Mouse (Mus musculus) left cerebral cortex, postnatal 25 days (tissue): Measurements from ENCODE around the gene Pla2g6. TPM values are rescaled to one million over a fixed set of nuclear protein-coding genes. Genes with fewer than 3 reads are reported as not detected.

Source experiments
- DNase-seq, 2 experiments: peaks; one replicate each; pipeline ENCODE4 v3.0.0; 2022; ENCODE audit warnings: low spot score in 2 of 2, mixed read lengths in 1 of 2
- intact Hi-C: fragments of 180-260 bp; cut with DNase I; formaldehyde crosslinking; loops from one replicate; pipeline ENCODE4 v1.15.1; 2025
- total RNA-seq, 2 experiments: library from RNA; stranded (reverse); gene quantifications; 2 replicates each; pipeline ENCODE4 v1.2.3; 2021

Pla2g6 gene
- total RNA-seq, 2 experiments from 2014 or later, result 20.6 to 22.4 TPM

- no peak for DNase-seq
- intact Hi-C loops, result no loop called here
Measured at GRCm38 (mm10) chr15:79326264-79326663, 1.9 kb downstream of the Pla2g6 start.

- DNase-seq, result no peak
- intact Hi-C loops, result no loop called here
Measured at GRCm38 (mm10) chr15:79325742-79326141, 2.4 kb downstream of the Pla2g6 start.

GRCm38 (mm10) chr15:79324373-79324772 is 3.8 kb downstream of the Pla2g6 start:
- intact Hi-C loops, result no loop called here
- no peak for DNase-seq

- DNase-seq, result no peak
- intact Hi-C loops, result no loop called here
Measured at GRCm38 (mm10) chr15:79323791-79324155, 4.4 kb downstream of the Pla2g6 start.

- DNase-seq, result peak in 1 of 2 experiments; percentile 20
- intact Hi-C loops, result no loop called here
Measured at GRCm38 (mm10) chr15:79322991-79323790, 5.0 kb downstream of the Pla2g6 start.

DNA sequence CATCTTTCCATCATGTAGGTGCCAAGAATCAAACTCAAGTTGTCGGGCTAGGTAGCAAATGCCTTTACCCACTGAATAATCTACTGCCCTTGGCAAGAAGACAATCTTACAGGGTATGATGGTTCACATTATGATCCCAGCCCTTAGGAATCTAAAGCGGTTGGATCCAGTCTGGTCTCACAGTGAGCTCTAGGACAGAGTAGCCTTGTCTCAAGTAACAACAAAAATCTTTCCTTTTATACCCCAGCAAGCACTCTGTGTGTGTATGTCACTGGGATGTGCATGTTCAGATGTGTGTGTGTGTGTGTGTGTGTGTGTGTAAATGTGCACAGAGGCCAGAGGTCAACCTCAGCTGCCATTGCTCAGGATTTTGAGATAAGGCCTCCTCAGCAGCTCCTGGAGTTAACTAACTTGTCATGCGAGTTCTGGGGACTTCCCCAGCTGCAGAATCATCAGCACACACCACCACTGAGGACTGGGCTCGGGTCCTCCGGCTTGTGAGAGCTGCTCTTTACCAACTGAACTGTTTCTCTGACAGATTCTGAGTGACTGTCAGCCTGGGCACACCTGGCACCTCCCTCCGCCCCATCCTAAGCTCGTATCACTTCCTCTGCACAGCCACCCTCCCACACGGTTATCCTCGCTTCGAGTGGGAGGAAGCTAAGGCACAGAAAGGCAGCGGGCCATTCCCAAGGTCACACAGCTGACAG is 5.8 kb downstream of the Pla2g6 start:
- intact Hi-C loops, result no loop called here
- no peak for DNase-seq

GRCm38 (mm10) chr15:79321733-79322190 is 6.4 kb downstream of the Pla2g6 start:
- no peak for DNase-seq
- intact Hi-C loops, result no loop called here

DNA sequence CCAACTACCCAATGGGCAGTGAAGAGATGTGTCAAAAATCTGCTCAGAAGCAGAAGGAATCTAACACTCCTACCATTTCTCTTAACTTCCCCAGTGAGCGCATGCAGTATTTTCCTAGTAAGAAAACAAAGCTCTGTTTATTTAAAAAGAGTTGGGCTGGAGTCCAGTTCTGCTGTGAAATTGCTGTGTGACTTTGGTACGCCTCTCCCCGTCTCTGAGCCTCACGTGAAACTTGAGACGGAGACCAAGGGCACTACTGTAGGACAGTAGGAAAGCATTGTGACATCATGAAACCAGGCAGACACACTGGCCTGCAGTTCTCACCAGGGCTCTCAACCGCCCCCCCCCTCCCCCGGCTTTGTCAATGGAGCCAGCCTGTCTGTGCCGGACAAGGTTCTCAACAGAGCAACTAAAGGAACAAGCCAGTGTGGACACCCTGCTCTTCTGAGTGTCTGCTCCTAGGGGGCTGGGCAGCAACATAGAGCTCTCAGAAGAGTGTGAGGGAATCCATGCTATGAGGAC is 14.3 kb downstream of the Pla2g6 start:
- intact Hi-C loops, result no loop called here
- DNase-seq, result no peak

DNA sequence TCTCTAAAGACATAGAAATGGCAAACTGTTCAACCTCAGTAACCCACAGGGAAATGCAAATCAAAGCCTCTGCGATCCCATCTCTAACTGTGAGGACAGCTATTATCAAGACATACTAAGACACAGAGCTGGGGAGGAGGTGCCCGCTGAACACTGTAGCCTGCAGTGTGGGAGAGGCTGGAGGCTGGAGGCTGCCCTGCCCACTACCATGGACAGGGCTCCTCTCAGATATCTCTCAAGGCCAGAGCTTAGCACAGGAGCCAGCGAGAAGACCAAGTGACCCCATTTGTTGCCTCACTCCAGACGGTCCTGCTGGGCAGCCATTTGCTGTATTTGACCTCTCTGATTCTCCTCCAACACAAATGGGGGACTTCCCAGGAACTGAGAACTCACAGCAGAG is 20.3 kb downstream of the Pla2g6 start:
- intact Hi-C loops, result no loop called here
- no peak for DNase-seq

- intact Hi-C loops, result no loop called here
- DNase-seq, result no peak
Measured at GRCm38 (mm10) chr15:79306043-79306637, 22.1 kb downstream of the Pla2g6 start.

GRCm38 (mm10) chr15:79304832-79305231 is 23.4 kb downstream of the Pla2g6 start:
- intact Hi-C loops, result no loop called here
- no peak for DNase-seq

GRCm38 (mm10) chr15:79303725-79304124 is 24.5 kb downstream of the Pla2g6 start:
- intact Hi-C loops, result no loop called here
- no peak for DNase-seq

DNA sequence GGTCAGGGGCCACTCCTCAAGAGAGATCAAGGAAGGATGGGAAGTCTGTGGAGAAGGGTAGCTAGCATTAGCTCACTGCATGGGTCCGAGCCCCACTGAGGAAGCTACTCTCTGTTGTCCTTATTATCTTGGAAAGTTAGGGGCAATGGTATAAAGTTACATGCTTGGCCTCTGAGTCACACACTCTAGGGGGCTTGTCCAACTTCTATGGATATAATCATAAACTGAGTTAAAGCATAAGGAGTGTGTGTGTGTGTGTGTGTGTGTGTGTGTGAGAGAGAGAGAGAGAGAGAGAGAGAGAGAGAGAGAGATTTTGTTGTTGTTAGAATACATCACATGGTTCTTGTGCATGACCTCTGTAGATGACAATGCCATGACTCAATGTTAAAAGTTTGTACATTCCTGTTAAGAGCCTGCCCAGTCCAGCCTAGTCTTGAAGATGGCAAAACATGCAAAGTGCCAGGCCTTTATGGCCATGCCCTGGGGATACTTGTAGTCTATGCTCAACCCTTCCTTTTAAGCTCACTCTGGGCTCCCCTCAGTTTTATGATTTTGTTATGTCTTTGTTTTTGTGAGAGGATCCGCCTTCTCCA is 28.5 kb downstream of the Pla2g6 start:
- no peak for DNase-seq
- intact Hi-C loops, result no loop called here

GRCm38 (mm10) chr15:79298553-79298952 is 29.6 kb downstream of the Pla2g6 start:
- intact Hi-C loops, result no loop called here

DNA sequence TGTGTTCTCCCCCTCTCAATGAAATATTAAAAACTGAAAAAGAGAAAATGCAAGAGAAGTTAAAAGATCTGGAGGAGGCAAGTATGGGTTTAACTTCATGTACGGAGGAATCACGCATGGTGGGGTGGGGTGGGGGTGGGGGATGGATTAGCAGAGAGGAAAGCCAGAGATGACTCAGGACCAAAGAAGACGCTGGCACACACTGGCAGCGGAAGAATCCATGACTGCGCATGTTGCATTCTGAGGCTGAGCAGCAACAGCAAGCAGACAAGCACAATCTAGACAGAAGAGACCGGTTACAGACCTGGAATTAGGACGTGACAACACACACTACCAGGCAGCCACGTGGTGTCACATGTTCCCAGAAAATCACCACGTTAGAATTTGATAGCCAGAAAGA is 35.4 kb downstream of the Pla2g6 start:
- intact Hi-C loops, result no loop called here
- DNase-seq, result peak in 1 of 2 experiments; percentile 15

More at GRCm38 (mm10) chr15:79298553-79298952, 29.6 kb downstream of the Pla2g6 start:
- DNase-seq, result no peak

GRCm38 (mm10) chr15:79290340-79290739 is 37.9 kb downstream of the Pla2g6 start:
- DNase-seq, result no peak
- intact Hi-C loops, result no loop called here

DNA sequence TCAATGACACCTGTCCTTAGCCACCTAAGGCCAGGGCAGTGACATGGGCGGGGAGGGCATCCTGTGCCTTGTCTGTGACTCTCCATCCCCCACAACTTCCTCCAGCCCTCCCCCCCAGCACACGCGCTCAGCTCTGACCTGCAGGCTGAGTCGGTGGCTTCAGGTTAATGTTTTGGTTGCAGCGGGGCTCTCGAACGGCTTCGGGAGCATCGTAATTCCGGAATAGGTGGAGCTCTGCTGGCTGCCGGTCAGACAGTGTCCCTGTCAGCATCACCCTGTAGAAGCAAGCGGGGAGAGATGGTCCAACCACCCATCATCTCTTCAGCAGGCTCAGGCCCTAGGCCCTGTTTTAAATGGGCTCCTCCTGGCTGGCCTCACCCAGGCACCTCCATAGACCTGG is 38.7 kb downstream of the Pla2g6 start:
- no peak for DNase-seq
- intact Hi-C loops, result no loop called here

GRCm38 (mm10) chr15:79288387-79288786 is 39.8 kb downstream of the Pla2g6 start:
- no peak for DNase-seq
- intact Hi-C loops, result no loop called here

DNA sequence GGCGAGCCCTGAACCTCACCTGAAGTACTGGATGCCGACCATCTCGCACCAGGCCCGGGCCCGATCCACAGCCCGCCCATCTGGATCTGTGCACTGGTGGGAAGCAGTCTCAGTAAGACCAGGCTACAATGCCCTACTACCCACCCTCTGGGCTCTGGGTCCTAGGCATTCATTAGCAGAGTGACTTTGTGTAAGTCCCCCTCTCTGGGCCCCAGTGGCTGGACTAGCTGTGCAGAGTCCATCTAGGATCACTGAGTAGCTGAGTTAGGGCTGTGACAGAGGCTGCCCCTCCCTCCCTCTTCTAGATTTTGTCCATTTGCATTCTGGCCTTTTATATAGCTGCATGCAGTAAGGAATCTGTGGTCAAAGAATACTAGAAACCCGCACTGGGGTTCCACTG is 41.1 kb downstream of the Pla2g6 start:
- intact Hi-C loops, result no loop called here
- no peak for DNase-seq

DNA sequence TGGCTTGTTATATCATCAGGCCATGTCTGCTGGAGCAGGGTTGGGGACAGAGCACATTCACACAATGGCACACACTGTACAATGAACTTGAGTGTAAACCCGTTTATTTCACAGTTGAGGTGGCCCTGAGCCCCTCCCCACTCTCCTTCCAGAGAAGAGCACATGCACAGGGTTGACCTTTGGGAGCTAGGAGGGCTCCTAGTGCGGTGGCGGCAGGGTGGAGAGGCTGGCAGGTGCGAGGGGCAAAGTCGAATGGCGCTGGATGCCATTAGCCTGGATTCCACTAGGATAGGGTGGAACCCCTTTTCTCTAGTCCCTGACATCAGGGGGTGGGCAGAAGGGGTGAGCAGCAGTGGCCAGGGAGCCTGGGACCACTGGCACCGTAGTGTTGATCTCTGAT is 42.0 kb downstream of the Pla2g6 start:
- intact Hi-C loops, result no loop called here
- DNase-seq, result no peak
